Mouse (Mus musculus) stomach, postnatal 0 days (tissue): Measurements from ENCODE around the gene Fhod1.

ENCODE experiments used
- CTCF ChIP-seq: IDR thresholded peaks from 2 replicates; pipeline ENCODE4 v1.5.1; 2016; ENCODE audit warnings: antibody characterized with exemption, low read depth, mild to moderate bottlenecking, moderate library complexity
- EP300 ChIP-seq: optimal IDR thresholded peaks from 2 replicates; pipeline ENCODE3; 2016; ENCODE audit warnings: antibody characterized with exemption

DNA sequence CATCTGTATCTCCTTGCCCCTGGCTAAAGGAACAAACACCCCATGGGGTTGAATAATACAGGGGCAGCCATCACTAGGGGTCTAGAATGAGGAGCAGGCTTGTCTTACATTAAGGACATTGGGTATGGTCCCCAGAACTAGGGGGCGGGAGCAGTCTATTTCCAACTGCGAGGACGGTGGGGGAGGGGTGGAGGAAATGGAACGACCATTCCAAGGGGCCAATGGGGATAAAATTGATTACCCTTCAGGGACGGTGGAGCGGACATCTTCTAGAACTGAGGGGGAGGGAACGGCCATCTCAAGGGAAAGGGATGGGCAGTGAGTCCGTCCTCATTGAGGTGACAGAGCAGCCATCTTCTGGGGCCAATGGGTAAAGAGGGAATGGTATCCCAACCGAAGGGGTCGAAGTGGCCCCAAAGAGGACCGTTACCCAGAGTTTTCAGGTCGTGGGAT is 22.1 kb downstream of the Fhod1 start:
- TF ChIP-seq CTCF, result no peak
- no peak for TF ChIP-seq EP300
